10 mouse cellular contexts compared by ENCODE assay signal in genomic region chr5:147306638-147307397, GRCm38 (mm10). TPM values are rescaled to one million over a fixed set of nuclear protein-coding genes. Genes with fewer than 3 reads are reported as not detected.
A peak's percentile ranks its signal among the peaks of the same experiment; 100 is the strongest.
DNase-seq lines count a peak whose midpoint lies in the region; ATAC-seq and TF ChIP-seq lines count a peak whose summit lies in the region.
"Had no signal": no experiment of that assay in that cellular context is flagged by ENCODE, and none has a peak within 500 bp of the region (broad histone marks: within the 10 kb centered on the region; RNA-seq: fewer than 3 reads in every experiment).

Gene Cdx2 (minus strand): TSS chr5:147307270.

- no peak within 1 kb of the TSS for H3K27ac ChIP-seq in heart, embryonic 12.5 days (ENCODE audit: poor library complexity, severe bottlenecking)
- no peak within 1 kb of the TSS for H3K27ac ChIP-seq in ES-E14 (ENCODE audit: insufficient read depth, low read depth, low read length, poor library complexity, severe bottlenecking)
- no peak within 1 kb of the TSS for H3K27ac ChIP-seq in hindbrain, embryonic 15.5 days (replicated peaks)
- no peak within 1 kb of the TSS for H3K27ac ChIP-seq in midbrain, embryonic 13.5 days

- no peak for ATAC-seq in heart, embryonic 12.5 days (ENCODE audit: insufficient number of reproducible peaks, low FRiP score)
- no peak for ATAC-seq in hindbrain, embryonic 15.5 days (ENCODE audit: low FRiP score, low read depth)
- peak; percentile 43; the same call in 1 of the 2 replicates for ATAC-seq in midbrain, embryonic 13.5 days
- no peak for ATAC-seq in erythroblast, adult 5-6 weeks (replicated peaks; ENCODE audit: low FRiP score, poor library complexity, severe bottlenecking)
- ATAC-seq in frontal cortex, adult (ENCODE audit: low TSS enrichment): no peak

- H3K4me2 ChIP-seq in heart, embryonic 12.5 days: peak within 1 kb of the TSS; percentile 42
- no peak within 1 kb of the TSS for H3K4me2 ChIP-seq in hindbrain, embryonic 15.5 days
- H3K4me2 ChIP-seq in midbrain, embryonic 13.5 days (replicated peaks): no peak within 1 kb of the TSS

- peaks cover 99% of the 10 kb centered on the region for H3K27me3 ChIP-seq in heart, embryonic 12.5 days (replicated peaks)
- H3K27me3 ChIP-seq in hindbrain, embryonic 15.5 days: peaks cover 99% of the 10 kb centered on the region
- peaks cover 100% of the 10 kb centered on the region for H3K27me3 ChIP-seq in midbrain, embryonic 13.5 days

- peak within 1 kb of the TSS; percentile 19 for H3K4me3 ChIP-seq in heart, embryonic 12.5 days
- H3K4me3 ChIP-seq in ES-E14 (ENCODE audit: insufficient read depth in 1 of 2, low read depth in 1 of 2, low read length in 2 of 2, poor library complexity in 1 of 2, severe bottlenecking in 1 of 2): peak within 1 kb of the TSS; percentile 45
- 0 out of 2 replicates have a peak within 1 kb of the TSS, but pooled peaks have one; percentile 5 for H3K4me3 ChIP-seq in hindbrain, embryonic 15.5 days
- peak within 1 kb of the TSS; percentile 8; the same call in 1 of the 2 replicates for H3K4me3 ChIP-seq in midbrain, embryonic 13.5 days (replicated peaks)

- H3K36me3 ChIP-seq in heart, embryonic 12.5 days: no peaks in the 10 kb centered on the region
- no peaks in the 10 kb centered on the region for H3K36me3 ChIP-seq in ES-E14 (ENCODE audit: control insufficient read depth, insufficient read depth, low read length, poor library complexity, severe bottlenecking)
- no peaks in the 10 kb centered on the region for H3K36me3 ChIP-seq in hindbrain, embryonic 15.5 days
- H3K36me3 ChIP-seq in midbrain, embryonic 13.5 days: no peaks in the 10 kb centered on the region

- under 1% methylated on average over 63 of the region's 63 CpGs for WGBS in heart, embryonic 12.5 days
- WGBS in hindbrain, embryonic 15.5 days: under 1% methylated on average over 63 of the region's 63 CpGs
- under 1% methylated on average over 62 of the region's 63 CpGs for whole genome bisulfite sequencing in midbrain, embryonic 13.5 days

- no peaks in the 10 kb centered on the region for H3K9me3 ChIP-seq in heart, embryonic 12.5 days (replicated peaks)
- H3K9me3 ChIP-seq in ES-E14 (ENCODE audit: control insufficient read depth, insufficient read depth, low read depth, low read length): no peaks in the 10 kb centered on the region
- H3K9me3 ChIP-seq in hindbrain, embryonic 15.5 days: no peaks in the 10 kb centered on the region
- H3K9me3 ChIP-seq in midbrain, embryonic 13.5 days: no peaks in the 10 kb centered on the region

- H3K9ac ChIP-seq in heart, embryonic 12.5 days: no peak within 1 kb of the TSS
- H3K9ac ChIP-seq in ES-E14 (ENCODE audit: insufficient read depth, low read depth, low read length, poor library complexity, severe bottlenecking): peak within 1 kb of the TSS; percentile 25; the same call in 1 of the 2 replicates
- no peak within 1 kb of the TSS for H3K9ac ChIP-seq in hindbrain, embryonic 15.5 days
- H3K9ac ChIP-seq in midbrain, embryonic 13.5 days (replicated peaks): no peak within 1 kb of the TSS

- in situ Hi-C loops in ES-E14 (cut with MboI; ENCODE audit: low sequenced_read_pairs in 2 of 2, unreplicated experiment in 2 of 2): loop anchor here in 1 of 2 experiments (5.0 to 10.0 kb wide), 2 partner anchors 35 to 112 kb away; no protein-coding TSS in a partner anchor

- peaks cover 12% of the 10 kb centered on the region for H3K4me1 ChIP-seq in heart, embryonic 12.5 days (replicated peaks)
- H3K4me1 ChIP-seq in ES-E14 (ENCODE audit: control insufficient read depth in 2 of 2, insufficient read depth in 2 of 2, low read length in 2 of 2, poor library complexity in 1 of 2): peaks cover 0 to 5% of the 10 kb centered on the region in 2 experiments; a peak in 1 of 4 replicates
- peaks cover 12% of the 10 kb centered on the region for H3K4me1 ChIP-seq in hindbrain, embryonic 15.5 days (replicated peaks)
- H3K4me1 ChIP-seq in midbrain, embryonic 13.5 days (replicated peaks): peaks cover 20% of the 10 kb centered on the region

- no peak for DNase-seq in heart, postnatal 36 days
- no peak for DNase-seq in ES-E14 (ENCODE audit: low read depth, low spot score)
- no peak for DNase-seq in cerebellum, adult 11-12 months

- intact Hi-C loops in heart, postnatal 36 days (cut with DNase I): no loop called here

TF ChIP-seq in ES-E14, 5 proteins besides CTCF, POLR2A, EP300 and RAD21:
- TF ChIP-seq ZNF384 (IDR thresholded peaks at IDR 0.05; ENCODE audit: low read depth, low read length) (no peak), HCFC1 (IDR thresholded peaks at IDR 0.05; ENCODE audit: borderline replicate concordance, insufficient read depth, low read length) (no peak), CHD2 (IDR thresholded peaks at IDR 0.05; ENCODE audit: low read depth, low read length) (no peak), MAFK (IDR thresholded peaks at IDR 0.05; ENCODE audit: insufficient read depth, low read depth, low read length) (no peak), ZC3H11A (IDR thresholded peaks at IDR 0.05; ENCODE audit: borderline replicate concordance, low read depth, low read length) (no peak)

RNA-seq across cellular contexts. Expression of gene Cdx2, which starts in this region (rescaled TPM):
- not detected in 2 replicates for polyA plus RNA-seq in heart, embryonic 12.5 days (2016; fragmentation: Nextera tagmentation; extraction: Ambion mirVana)
- not detected for total RNA-seq in heart, postnatal 36 days (2021)
- 2.8 and 5.4 TPM in 2 replicates for total RNA-seq in ES-E14 (2012; rRNA removed)
- polyA plus RNA-seq in hindbrain, embryonic 15.5 days (2015; fragmentation: Nextera tagmentation; extraction: Ambion mirVana): not detected in 2 replicates
- polyA plus RNA-seq in midbrain, embryonic 13.5 days (2015; fragmentation: Nextera tagmentation; extraction: Ambion mirVana): not detected in 2 replicates
- total RNA-seq in erythroblast, adult 5-6 weeks (2015; ENCODE audit: low replicate concordance): not detected in 2 replicates
- total RNA-seq in erythroblast, adult 5-6 weeks (2017; ENCODE audit: low replicate concordance): not detected in 2 replicates
- total RNA-seq: left cerebral cortex, postnatal 36 days had no signal
- polyA plus RNA-seq: brain, embryonic 14.5 days had no signal

Comparison
In these comparisons a context has a peak if more than half of its experiments do, and no peak if none do; other contexts are left out.
1. Peak in ATAC-seq and H3K4me3 ChIP-seq in midbrain, embryonic 13.5 days; RNA of the gene not detected or under 1 TPM.